Mouse (Mus musculus) A20 (cell line): ENCODE measurements at regions not wholly inside any gene's neighbourhood (a gene's known extent, or its start where the extent isn't known, plus 50 kb on each side); places are given as distances from the start of the nearest gene placed in this dataset.

Experiments
- DNase-seq: peaks from one replicate; pipeline ENCODE4 v3.0.0-alpha.2; 2011; ENCODE audit warnings: low read depth, low spot score

DNA sequence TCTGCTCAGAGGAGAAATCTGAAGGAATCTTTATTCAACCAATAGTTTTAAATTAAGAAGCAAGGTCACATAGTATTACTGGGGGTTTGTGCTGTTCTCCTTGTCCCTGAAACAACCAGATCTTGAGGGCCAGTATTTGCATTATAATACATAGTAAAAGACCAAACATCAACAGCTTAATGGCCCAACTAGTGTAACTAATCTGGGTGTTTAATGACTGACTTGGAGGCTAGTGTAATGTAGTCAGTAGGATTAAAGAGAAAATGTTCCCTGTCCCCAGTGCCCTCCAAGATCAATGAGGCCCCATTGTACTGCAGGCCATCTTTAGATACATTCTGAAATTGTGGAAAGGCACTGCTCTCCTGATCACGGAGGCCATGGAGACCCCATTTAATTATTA, 768.2 kb upstream of the Steap1 start:
- DNase-seq = no peak

DNA sequence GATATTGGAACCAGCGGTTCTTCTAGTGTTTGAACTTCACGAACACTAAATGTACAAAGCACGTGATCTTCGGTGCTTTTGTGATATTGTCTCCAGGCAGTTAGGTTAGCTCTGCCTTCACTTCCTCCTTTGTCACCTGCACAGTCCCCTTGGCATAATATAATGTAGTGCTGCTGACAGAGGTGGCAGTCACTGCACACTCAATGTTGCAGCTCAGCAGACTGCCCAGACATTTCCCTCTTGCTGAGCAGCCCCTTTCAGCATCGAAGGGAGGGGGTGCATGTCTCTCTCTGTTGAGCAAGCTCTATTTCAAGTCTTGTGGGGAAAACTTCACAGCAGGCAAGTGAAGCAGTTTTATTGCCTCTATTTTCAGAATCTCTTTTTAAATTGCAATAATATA, 731.7 kb upstream of the Steap1 start:
- peak; percentile 75 for DNase-seq
